Mouse (Mus musculus) CD4-positive, CD25-positive, alpha-beta regulatory T cell, adult 4 months (primary cell): ENCODE measurements around the gene 5031439G07Rik. TPM values are rescaled to one million over a fixed set of nuclear protein-coding genes. Genes with fewer than 3 reads are reported as not detected.

Experiments used
- ATAC-seq: one replicate; pipeline ENCODE4 v1.8.0; 2017
- polyA plus RNA-seq, 2 experiments: library from polyadenylated mRNA; unstranded; fragments of 100-300 nt; shearing (Covaris generic); gene quantifications; one replicate each; pipeline ENCODE4 v1.2.1; 2017

The 5031439G07Rik gene
- polyA plus RNA-seq, 2 experiments from 2014 or later, result 1.4 to 2.0 TPM

- ATAC-seq, result no peak
Observed at GRCm38 (mm10) chr15:84994498-84994897, 6.1 kb upstream of the 5031439G07Rik start.

- no peak for ATAC-seq
Observed at GRCm38 (mm10) chr15:84989771-84990170, 1.4 kb upstream of the 5031439G07Rik start.

- no peak for ATAC-seq
Observed at GRCm38 (mm10) chr15:84989098-84989497, 747 bp upstream of the 5031439G07Rik start.

GRCm38 (mm10) chr15:84987020-84987815, 1.1 kb downstream of the 5031439G07Rik start:
- ATAC-seq, result peak; percentile 14

GRCm38 (mm10) chr15:84986171-84987019, 2.0 kb downstream of the 5031439G07Rik start:
- ATAC-seq, result no peak

- ATAC-seq, result no peak
Observed at GRCm38 (mm10) chr15:84985516-84986160, 2.7 kb downstream of the 5031439G07Rik start.

GRCm38 (mm10) chr15:84983721-84984120, 4.6 kb downstream of the 5031439G07Rik start:
- ATAC-seq, result no peak

- no peak for ATAC-seq
Observed at GRCm38 (mm10) chr15:84982888-84983287, 5.5 kb downstream of the 5031439G07Rik start.

GRCm38 (mm10) chr15:84981609-84982313, 6.6 kb downstream of the 5031439G07Rik start:
- no peak for ATAC-seq

- ATAC-seq, result no peak
Observed at GRCm38 (mm10) chr15:84975729-84976128, 12.6 kb downstream of the 5031439G07Rik start.

GRCm38 (mm10) chr15:84973544-84973871, 14.8 kb downstream of the 5031439G07Rik start:
- ATAC-seq, result no peak

GRCm38 (mm10) chr15:84972860-84973543, 15.3 kb downstream of the 5031439G07Rik start:
- ATAC-seq, result no peak

- ATAC-seq, result no peak
Observed at GRCm38 (mm10) chr15:84968534-84968933, 19.8 kb downstream of the 5031439G07Rik start.

GRCm38 (mm10) chr15:84965575-84966360, 22.6 kb downstream of the 5031439G07Rik start:
- ATAC-seq, result no peak

GRCm38 (mm10) chr15:84964771-84965170, 23.6 kb downstream of the 5031439G07Rik start:
- no peak for ATAC-seq

- no peak for ATAC-seq
Observed at GRCm38 (mm10) chr15:84962518-84962917, 25.8 kb downstream of the 5031439G07Rik start.

- no peak for ATAC-seq
Observed at GRCm38 (mm10) chr15:84960692-84961091, 27.7 kb downstream of the 5031439G07Rik start.

- no peak for ATAC-seq
Observed at GRCm38 (mm10) chr15:84959891-84960290, 28.5 kb downstream of the 5031439G07Rik start.

GRCm38 (mm10) chr15:84958331-84958730, 30.0 kb downstream of the 5031439G07Rik start:
- no peak for ATAC-seq

GRCm38 (mm10) chr15:84957851-84958250, 30.5 kb downstream of the 5031439G07Rik start:
- no peak for ATAC-seq

GRCm38 (mm10) chr15:84953259-84953658, 35.1 kb downstream of the 5031439G07Rik start:
- ATAC-seq, result no peak
